Mouse (Mus musculus): ENCODE measurements at regions not wholly inside any gene's neighbourhood (a gene's known extent, or its start where the extent isn't known, plus 50 kb on each side); places are given as distances from the start of the nearest gene placed in this dataset.
A peak's percentile ranks its signal among the peaks of the same experiment; 100 is the strongest.
"Not testable (repeated sequence)": the region's sequence is repeated elsewhere in the genome, so short reads cannot be mapped to it uniquely, and the experiment has no call there.

DNA sequence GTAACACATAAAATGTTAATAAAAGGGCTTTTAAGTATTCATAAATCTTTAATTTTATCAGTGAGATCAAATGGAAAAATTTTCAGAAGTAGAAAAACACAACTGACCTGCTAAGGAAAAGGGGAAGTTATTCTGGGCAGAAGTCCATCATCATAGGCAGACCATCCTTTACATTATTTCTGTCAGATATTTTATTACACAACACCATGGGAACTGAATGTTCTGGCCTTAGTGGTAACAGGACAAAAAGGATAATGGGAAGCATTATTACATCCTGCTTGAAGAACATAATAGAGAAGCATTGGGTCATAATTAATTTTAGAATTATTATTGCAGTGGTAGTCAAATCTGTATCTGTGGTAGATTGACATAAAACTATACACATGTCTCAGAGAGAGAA, 603.5 kb upstream of the Gje1 start:
- no peak for DNase-seq (ENCODE audit: low read depth, low spot score)

DNA sequence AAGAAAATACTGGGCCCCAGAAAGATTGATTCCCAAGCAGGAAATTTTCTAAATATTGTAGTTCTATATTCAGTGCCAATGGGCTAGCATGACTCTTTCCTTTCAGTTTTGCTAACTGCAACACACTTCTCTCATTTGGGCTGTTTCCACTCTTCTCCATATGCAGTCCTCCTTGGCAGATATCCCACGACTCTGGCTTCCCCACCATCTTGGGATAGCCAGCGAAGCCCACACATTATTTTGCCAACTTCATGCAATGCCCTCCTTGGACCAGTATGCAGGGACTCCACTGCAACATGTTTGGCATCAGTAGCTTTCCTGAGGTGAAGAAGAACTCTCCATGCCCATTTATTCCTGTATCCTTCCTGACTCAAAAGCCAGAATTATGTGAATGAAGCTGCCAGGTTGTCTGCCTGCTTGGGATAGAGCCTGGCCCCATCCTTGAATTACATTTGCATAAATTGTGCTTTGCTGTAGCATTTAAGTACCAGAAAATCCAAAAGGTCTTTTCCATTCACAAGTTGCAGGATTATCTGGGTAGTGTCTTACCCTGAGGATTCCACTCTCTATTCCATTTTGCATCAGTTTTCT, 599.1 kb upstream of the Gje1 start:
- DNase-seq (ENCODE audit: low read depth, low spot score), result peak; percentile 19

DNA sequence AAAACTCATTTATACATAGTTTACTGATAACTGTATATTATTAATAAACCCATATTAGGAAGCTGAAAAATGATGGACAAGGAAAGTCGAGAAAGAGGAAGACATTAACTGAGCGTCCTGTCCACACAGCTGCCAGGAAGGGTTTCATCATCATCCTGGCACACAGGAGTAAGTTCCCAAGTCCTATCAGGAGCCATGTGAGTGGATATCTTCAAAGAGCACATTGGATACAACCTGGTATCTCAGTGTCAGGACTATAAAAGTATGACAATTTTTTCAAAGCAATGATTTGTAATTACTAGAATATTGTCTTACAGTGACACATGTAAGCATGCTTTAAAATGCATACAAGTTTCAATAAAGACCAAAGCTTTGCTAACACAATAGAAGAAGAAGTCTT, 592.6 kb upstream of the Gje1 start:
- DNase-seq (ENCODE audit: low read depth, low spot score), result no peak

DNA sequence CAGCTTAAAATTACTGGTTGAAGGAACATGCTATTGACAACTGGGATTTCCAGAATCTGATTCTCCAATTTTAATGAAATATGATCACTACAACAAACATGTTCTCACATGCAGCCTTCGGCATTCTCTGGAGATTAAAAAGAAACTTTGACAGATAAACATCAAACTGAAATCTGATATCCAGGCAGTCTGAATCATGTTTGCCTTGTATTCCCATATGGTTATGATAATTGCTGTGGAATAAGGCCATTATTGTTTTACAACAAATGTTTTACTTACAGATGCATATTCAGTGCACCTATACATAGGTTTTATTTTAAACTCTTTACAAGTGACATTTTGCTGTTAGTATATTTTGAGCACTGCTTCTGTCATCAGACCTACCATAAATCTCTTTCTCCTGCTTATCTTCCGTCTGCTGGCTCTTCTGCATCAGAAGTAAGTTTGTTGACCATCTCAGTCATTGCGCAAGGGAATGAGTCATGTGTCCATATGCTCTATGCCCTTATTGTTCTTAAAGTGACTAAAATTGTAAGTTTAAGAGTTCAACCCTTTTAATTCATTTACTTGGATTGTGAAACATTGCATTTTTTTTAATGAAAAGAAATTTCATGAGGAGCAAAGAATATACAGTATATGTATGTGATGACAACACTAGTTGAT, 587.9 kb upstream of the Gje1 start:
- no peak for DNase-seq (ENCODE audit: low read depth, low spot score)

DNA sequence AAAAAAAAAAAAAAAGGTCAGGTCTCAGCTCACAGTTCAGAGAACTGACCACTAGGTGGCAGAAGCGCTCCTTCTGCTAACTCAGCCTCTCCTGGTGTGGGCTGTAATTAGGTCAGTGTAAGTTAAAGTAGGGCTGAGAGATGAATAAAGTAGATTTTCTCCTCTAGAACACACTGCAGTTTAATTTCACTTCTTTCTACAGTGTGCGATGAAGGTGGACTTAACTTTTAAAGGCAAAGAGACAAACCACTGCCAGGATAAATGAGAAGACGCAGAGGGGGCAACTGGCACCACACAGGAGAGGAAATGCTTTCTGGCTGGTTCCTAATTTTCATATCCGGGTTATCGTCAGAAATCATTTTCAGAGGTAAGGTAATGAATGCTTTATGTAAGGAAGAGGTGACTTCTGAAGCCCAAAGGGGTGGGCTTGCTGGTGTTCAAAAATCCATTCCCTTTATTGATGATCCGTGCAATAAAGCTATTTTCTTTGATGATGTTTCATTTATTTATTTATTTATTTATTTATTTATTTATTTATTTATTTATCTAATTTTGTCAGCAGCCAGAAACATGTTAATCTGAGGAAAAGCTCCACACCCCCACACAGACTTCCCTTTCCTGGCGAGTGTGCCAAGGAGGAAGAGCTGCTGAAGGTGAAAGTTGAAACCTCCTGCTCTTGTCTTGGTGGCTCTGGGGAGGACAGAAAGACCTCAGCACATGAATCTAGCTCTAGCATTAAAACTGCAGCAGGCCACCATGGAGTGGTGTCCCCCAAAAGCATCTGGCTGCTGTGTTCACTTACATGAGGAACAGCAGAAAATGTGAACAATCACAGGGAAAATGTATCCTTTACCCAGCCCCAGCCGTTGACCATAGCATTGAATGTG, 582.4 kb upstream of the Gje1 start:
- peak; percentile 95 for DNase-seq (ENCODE audit: low read depth, low spot score)

DNA sequence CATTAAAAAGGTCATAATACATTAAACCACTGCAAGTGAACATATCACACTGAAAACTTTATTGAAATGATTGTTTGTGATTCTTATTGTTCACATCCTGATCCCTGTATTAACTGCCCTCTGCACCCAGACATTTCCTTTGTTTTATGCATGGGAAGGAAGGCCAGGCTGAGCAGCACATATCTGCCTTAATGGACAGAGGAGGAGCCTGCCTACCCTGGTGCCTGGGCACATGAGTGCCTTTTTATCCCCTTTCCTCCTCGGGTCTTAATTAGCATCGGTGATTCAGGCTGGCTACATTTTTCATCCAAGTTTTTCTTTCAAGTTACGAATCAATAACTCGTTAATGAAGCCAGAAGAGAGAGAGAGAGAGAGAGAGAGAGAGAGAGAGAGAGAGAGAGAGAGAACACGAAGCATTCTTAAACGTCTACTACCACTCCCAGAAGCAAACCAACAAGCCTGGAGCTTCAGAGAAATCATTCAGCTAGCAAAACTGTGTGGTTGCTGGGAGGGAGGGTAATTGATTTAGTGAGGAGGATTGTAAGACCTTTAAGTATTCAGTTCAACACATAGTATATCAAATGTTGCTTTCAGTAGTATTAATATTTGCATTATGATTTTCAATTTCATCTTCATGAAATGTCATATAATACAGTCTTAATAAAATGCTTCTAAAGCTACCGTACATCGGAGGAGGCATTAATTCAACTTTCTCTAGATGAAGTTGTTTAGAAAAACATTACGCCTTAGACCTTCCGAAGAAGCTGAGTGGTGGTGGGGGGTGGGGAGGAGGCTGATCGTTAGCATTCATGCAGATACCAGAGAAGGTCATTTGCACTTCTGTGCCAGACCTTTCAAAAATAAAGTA, 581.6 kb upstream of the Gje1 start:
- DNase-seq (ENCODE audit: low read depth, low spot score), result no peak

DNA sequence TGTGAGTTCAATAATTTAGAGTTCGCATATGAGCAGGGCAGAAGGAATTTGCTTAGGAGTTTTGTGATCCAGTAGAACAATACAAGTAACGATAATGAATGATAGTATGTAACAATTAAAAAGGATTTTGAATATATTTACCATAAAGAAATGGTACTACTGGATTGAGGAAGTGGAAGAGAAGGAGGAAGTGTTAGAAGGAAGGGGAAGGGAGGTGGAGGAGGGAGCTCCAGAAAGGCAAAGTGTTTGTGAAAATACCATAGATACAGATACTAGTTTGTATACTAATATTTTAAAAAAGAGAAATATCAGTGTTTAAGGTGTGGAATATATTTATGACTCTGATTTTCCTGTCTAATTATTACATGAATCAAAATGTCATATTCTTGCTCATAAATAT, 579.2 kb upstream of the Gje1 start:
- no peak for DNase-seq (ENCODE audit: low read depth, low spot score)

DNA sequence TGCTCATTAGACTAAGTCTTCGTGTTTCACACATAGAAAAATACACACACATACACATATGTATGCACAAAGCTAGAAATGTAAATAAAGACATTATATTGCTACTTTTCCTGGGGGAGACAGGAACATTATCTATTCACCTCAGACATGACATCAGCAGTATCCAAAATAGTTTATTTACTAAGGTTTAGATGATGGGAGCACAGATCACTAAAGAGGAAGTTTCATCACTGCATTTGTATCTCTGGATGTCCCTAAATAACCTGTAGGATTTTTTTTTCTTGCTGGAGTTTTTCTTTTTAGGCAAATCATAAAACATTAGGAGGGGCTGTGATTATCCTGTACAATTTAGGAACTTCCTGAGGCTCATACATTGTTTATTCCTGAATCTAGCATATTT, 576.1 kb upstream of the Gje1 start:
- no peak for DNase-seq (ENCODE audit: low read depth, low spot score)

DNA sequence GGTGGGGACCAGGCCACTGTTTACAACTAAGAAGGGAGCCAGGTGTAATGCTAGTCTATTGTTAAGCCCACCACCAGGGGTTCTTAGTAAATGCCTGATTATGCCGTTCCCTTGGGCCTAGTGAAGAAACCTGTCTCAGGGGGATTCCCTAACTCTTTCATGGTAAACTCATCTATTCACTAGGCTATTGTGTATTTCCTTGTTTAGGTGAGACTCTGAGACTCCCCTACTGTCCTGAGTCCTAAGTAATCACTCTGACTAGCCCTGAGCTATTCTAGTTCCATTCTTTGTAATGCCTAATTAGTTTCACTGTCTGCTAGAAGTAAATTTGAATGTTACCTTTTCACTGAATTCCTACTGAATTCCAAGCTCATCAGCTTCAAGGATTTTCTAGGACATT, 545.3 kb upstream of the Gje1 start:
- DNase-seq (ENCODE audit: low read depth, low spot score), result not testable (repeated sequence)

DNA sequence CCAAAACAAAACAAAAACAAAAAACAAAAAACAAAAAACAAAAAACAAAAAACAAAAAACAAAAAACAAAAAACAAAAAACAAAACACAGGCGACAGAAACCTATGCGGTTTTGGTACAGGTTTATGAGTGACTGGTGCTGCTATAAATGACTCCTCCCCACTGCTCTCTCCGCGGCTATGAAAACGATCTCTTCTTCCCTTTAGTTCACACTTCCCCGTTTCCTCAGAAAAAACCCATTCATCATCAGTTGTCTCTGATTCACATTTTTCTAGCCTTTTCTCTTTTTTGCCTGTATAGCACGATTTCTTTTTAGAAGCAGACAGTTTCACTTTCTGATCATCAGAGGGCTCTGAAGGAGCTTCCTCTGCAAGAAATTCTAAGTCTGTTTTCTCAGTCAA, 544.3 kb upstream of the Gje1 start:
- not testable (repeated sequence) for DNase-seq (ENCODE audit: low read depth, low spot score)

DNA sequence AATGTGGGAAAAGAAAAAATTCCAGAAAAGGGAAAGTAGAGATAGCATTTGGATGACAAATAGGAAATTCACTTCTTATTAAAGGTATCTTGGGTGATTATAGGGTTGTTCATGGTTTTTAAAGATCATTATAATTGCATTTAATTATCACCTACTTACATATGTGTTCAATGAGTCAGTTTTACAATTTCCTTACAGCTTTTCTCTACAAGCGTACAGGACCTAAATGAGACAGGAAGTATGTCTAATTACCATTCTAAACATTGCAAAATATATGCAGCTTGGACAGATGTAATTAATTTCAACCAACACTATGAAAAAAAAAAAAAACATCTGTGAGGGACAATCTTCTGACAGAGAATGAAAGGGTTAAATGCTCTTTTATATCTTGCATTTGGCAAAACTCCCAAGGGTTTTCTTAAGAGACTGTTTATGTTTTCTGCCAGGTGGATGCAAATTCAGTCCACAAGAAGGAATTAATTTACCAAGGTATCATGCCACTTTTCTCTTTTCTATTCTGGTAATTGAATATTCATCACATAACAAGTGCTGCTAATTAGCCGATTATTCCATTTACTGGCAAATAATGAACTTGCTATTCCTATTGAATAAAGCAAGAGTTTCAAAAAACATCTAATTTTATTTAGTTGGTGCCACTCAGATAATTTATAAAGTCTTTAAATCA, 531.5 kb upstream of the Gje1 start:
- DNase-seq (ENCODE audit: low read depth, low spot score), result no peak

DNA sequence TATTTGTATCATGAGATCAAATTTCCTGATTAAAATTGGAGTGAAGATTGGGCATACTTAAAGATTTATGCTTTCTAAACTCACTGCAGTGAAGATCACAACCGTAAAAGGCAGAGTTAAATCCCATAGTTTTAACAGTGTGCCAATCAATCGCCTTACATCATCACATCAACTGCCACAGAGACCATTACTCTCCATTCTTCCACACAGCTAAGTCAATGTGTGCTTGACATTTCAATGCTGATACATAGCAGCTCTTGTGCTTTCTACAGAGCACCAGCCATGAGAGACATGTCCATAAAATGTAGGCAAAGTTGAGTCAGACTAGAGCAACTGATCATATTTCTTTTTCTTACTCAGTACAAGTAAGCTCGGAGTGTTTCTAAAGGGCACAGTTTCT, 530.9 kb upstream of the Gje1 start:
- no peak for DNase-seq (ENCODE audit: low read depth, low spot score)

DNA sequence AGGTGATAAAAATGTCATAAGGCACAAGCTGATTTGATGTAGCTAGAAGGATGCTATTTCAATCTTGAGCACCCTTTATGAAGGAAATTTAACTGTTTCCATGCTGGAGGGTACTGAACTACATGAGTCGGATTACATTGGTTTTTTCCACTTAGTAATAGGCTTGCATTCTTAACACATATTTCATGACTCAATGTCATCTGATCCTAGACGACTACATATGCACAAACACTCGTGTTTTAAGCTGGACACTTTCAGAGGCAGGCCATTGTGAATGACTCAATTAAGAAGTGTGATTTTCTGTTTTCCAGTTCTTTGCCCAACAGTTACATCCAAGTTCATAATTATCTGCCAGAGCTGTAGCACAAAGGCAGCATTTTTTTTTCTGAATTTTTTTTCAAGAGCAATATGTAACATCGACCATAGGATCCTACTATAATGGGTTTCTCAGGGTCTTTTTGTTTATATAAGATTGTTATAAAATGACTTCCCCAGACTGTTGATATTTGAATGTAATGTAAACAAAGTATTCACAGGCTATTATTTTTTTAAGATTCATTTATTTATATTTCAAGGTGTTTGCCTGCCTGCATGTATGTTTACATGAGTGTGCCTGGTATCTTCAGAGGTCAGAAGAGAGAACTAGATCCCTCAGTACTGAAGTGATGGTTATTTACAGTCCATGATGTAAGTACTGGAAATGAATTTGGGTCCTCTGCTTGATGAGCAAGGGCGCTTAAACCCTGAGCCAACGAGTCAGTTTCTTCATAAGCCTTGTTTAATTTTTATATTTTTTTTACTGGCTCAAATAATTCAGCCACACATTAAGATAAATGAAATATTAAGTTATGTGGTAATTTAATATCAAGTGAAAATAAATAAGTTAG, 526.6 kb upstream of the Gje1 start:
- DNase-seq (ENCODE audit: low read depth, low spot score), result no peak

DNA sequence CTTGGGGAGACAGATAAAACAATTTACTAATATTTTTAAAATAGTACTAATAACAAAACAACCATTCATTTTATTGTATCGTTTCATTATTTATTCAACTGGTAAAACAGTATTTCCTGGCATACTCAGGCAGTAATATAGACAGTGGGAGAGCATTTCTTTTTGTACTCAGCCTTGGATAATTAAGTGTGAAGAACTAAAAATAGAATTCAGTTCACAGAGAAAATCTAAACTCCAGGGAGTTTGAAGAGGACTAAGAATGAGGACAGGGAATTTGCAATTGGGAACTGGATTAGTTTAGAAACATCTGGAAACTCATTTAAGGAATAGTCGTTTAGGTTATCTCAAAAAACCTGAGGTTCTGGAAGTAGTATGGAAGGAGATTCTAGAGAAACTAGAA, 525.4 kb upstream of the Gje1 start:
- peak; percentile 11 for DNase-seq (ENCODE audit: low read depth, low spot score)

DNA sequence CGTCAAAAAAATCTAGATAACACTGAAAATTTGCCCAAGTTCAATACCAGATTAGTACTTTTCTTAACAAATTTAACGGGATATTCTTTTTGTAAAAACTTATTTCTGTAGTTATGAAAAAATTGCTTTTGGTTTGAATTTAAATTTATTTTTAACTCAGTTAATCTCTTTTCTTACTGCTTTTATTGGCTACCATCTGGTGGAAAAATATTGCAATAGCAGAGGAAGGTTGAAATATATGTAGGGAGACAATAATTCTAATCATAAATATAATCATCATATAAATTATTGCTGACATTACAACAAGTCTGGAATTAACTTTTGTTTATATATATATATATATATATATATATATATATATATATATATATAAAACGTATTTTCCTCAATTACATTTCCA, 500.9 kb upstream of the Gje1 start:
- no peak for DNase-seq (ENCODE audit: low read depth, low spot score)

DNA sequence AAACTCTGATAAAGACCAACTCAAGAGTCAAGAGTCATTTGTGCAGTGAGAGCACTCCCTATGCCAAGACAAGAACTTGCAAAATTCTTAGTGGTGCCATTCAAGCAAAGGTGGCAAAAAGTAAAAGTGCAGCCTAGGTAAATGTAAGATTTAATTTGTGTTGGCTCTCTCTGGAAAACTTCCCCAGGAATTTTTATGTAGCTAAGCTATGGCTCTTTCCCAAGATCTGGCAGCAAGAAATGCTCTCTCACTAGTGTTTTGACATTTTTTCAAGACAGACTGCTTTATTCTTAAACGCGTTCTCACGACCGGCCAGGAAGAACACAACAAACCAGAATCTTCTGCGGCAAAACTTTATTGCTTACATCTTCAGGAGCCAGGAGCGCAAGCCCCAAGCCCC, 461.6 kb upstream of the Gje1 start:
- peak; percentile 16 for DNase-seq (ENCODE audit: low read depth, low spot score)

DNA sequence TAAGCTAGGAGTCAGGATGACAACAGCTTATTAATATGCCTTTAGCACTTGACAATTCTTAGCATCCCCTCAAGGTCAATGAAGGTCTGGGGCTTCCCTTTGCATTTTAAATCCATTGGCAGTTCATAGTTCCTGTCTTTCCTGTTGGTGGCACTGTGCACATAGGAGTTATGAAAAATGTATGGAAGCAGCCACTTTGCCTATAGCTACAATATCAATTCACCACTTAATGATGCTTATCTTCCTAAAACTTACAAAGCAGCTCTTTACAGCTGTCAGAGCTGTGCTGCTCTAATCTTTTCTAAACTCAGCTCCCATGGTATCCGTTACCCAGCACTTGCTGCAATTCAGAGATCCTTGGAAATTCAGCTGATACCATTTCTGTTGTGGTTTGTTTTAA, 456.4 kb upstream of the Gje1 start:
- DNase-seq (ENCODE audit: low read depth, low spot score), result peak; percentile 19

DNA sequence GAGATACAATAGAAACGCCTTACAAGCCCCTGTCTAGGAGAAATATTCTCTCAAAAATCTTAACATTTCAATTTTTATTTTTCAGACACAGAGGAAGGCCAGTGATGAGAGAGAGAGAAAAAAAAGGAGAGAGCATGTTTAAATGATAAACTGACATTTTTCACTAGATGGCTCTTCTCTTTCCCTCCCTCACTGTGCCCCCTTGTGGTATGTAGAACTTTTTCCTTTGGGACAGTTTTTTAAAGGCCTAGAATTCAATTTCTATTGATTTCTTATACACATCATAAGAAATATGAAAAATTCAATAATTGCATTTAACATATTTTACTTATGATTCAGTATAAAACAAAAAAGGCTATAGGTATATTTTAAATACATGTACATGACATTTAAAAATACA, 454.5 kb upstream of the Gje1 start:
- peak; percentile 15 for DNase-seq (ENCODE audit: low read depth, low spot score)

DNA sequence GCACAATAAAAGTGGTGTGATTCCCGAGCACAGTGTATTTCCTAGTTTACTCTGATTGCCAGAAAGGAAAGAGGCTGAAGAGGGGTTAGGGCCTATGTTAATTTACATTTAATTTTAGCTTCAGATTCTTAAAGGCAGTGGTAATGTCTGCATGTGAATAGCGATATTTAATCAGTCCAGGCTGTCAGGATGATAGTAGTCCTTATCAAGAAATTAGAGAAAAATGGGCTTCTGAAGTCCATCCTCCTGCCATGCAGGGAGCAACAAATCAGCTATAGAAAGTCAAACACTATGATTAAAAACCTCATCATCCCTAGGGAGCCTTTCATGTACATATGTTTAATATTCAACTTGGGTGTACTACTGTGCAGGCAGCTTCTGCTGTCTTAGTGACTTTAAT, 422.7 kb upstream of the Gje1 start:
- DNase-seq (ENCODE audit: low read depth, low spot score), result no peak
